Mouse (Mus musculus): Measurements from ENCODE around the gene Mtus2. TPM values are rescaled to one million over a fixed set of nuclear protein-coding genes. Genes with fewer than 3 reads are reported as not detected.
A peak's percentile ranks its signal among the peaks of the same experiment; 100 is the strongest.

Gene Mtus2
- total RNA-seq, 2 experiments from 2014 or later = 76.9 to 89.0 TPM

GRCm38 (mm10) chr5:148022784-148023183 is 65.7 kb downstream of the Mtus2 start:
- DNase-seq = no peak
- intact Hi-C loops (cut with DNase I) = no loop called here

GRCm38 (mm10) chr5:148026401-148027349 is 69.6 kb downstream of the Mtus2 start:
- intact Hi-C loops (cut with DNase I) = no loop called here
- DNase-seq = peak; percentile 7 to 20

GRCm38 (mm10) chr5:148027985-148028384 is 70.9 kb downstream of the Mtus2 start:
- no peak for DNase-seq
- intact Hi-C loops (cut with DNase I) = no loop called here

- no peak for DNase-seq
- intact Hi-C loops (cut with DNase I) = no loop called here
These were observed 84.5 kb downstream of the Mtus2 start for GRCm38 (mm10) chr5:148041661-148042060.

- intact Hi-C loops (cut with DNase I) = no loop called here
- DNase-seq = no peak
These were observed 91.1 kb downstream of the Mtus2 start for GRCm38 (mm10) chr5:148048200-148048599.

GRCm38 (mm10) chr5:148049304-148049703 is 92.2 kb downstream of the Mtus2 start:
- intact Hi-C loops (cut with DNase I) = no loop called here
- no peak for DNase-seq

GRCm38 (mm10) chr5:148052846-148053608 is 95.9 kb downstream of the Mtus2 start:
- intact Hi-C loops (cut with DNase I) = no loop called here
- peak; percentile 40 to 51 for DNase-seq

GRCm38 (mm10) chr5:148053609-148053990 is 96.5 kb downstream of the Mtus2 start:
- DNase-seq = no peak
- intact Hi-C loops (cut with DNase I) = no loop called here

GRCm38 (mm10) chr5:148056831-148057230 is 99.7 kb downstream of the Mtus2 start:
- DNase-seq = no peak
- intact Hi-C loops (cut with DNase I) = no loop called here

- intact Hi-C loops (cut with DNase I) = no loop called here
- no peak for DNase-seq
These were observed 100.3 kb downstream of the Mtus2 start for GRCm38 (mm10) chr5:148057433-148057832.

GRCm38 (mm10) chr5:148059339-148059738 is 102.2 kb downstream of the Mtus2 start:
- DNase-seq = no peak
- intact Hi-C loops (cut with DNase I) = no loop called here

- intact Hi-C loops (cut with DNase I) = no loop called here
- DNase-seq = no peak
These were observed 104.7 kb downstream of the Mtus2 start for GRCm38 (mm10) chr5:148061869-148062268.

GRCm38 (mm10) chr5:148063745-148064144 is 106.6 kb downstream of the Mtus2 start:
- intact Hi-C loops (cut with DNase I) = no loop called here
- no peak for DNase-seq

- no peak for DNase-seq
- intact Hi-C loops (cut with DNase I) = no loop called here
These were observed 108.1 kb downstream of the Mtus2 start for GRCm38 (mm10) chr5:148065251-148065650.

- intact Hi-C loops (cut with DNase I) = no loop called here
- DNase-seq = peak in 1 of 2 experiments; percentile 21
These were observed 112.8 kb downstream of the Mtus2 start for GRCm38 (mm10) chr5:148069909-148070308.

GRCm38 (mm10) chr5:148071800-148072199 is 114.7 kb downstream of the Mtus2 start:
- peak; percentile 42 to 73 for DNase-seq
- intact Hi-C loops (cut with DNase I) = no loop called here

- no peak for DNase-seq
- intact Hi-C loops (cut with DNase I) = no loop called here
These were observed 116.3 kb downstream of the Mtus2 start for GRCm38 (mm10) chr5:148073461-148073860.

GRCm38 (mm10) chr5:148079732-148080131 is 122.6 kb downstream of the Mtus2 start:
- intact Hi-C loops (cut with DNase I) = no loop called here
- no peak for DNase-seq

- no peak for DNase-seq
- intact Hi-C loops (cut with DNase I) = no loop called here
These were observed 126.4 kb downstream of the Mtus2 start for GRCm38 (mm10) chr5:148083541-148083940.

GRCm38 (mm10) chr5:148084766-148085165 is 127.6 kb downstream of the Mtus2 start:
- intact Hi-C loops (cut with DNase I) = no loop called here
- no peak for DNase-seq

GRCm38 (mm10) chr5:148087796-148088195 is 130.7 kb downstream of the Mtus2 start:
- intact Hi-C loops (cut with DNase I) = no loop called here
- DNase-seq = no peak
